11 mouse cellular contexts compared by ENCODE assay signal in the genomic region with DNA sequence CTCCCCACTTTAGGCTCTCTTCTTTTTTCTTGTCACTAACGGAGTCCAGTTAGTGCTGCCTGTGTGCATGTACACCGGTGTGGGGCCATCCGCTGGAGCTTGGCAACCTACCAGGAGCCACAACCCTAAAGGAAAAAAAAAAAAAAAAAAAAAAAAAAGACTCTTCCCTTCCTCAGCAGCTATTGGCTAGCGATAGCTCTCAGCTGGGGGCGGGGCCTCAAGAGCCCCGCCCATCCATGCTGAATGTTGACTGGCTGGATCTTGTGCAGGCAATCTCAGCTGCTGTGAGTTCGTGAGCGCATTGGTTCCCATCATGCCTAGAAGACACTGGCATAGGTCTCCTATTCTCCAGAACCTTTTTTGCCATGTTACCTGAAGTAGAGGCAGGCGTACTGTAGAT. TPM values are rescaled to one million over a fixed set of nuclear protein-coding genes. Genes with fewer than 3 reads are reported as not detected.
DNase-seq lines count a peak whose midpoint lies in the region; ATAC-seq lines count a peak whose summit lies in the region.
"Had no signal": no experiment of that assay in that cellular context is flagged by ENCODE, and none has a peak within 500 bp of the region (broad histone marks: within the 10 kb centered on the region; RNA-seq: fewer than 3 reads in every experiment).

No protein-coding gene starts in this region.

- H3K4me3 ChIP-seq in liver, embryonic 11.5 days (ENCODE audit: low read depth, low read length) = no peak overlapping the region

- no peak overlapping the region for H3K27ac ChIP-seq in liver, embryonic 11.5 days (ENCODE audit: low read depth, low read length)

- no peaks in the 10 kb centered on the region for H3K27me3 ChIP-seq in liver, embryonic 11.5 days (replicated peaks; ENCODE audit: control insufficient read depth, insufficient read depth, low read length)

- H3K4me1 ChIP-seq in liver, embryonic 11.5 days (replicated peaks; ENCODE audit: control insufficient read depth, insufficient read depth, low read length) = no peaks in the 10 kb centered on the region; the same call in 1 of the 2 replicates

- peak; percentile 40 to 48 for DNase-seq in cerebellum, postnatal 10 days
- DNase-seq in cerebellum, adult 8-10 months = no peak
- DNase-seq in liver (peak; percentile 12), ZHBTc4 (ENCODE audit: low read depth, low spot score) (peak; percentile 95)
- DNase-seq in liver, embryonic 11.5 days (ENCODE audit: low spot score) = no peak
- no peak for DNase-seq in right cerebral cortex, postnatal 36 days (ENCODE audit: low spot score in 2 of 2)
- no peak for DNase-seq in cerebellum, adult 18-20 months
- DNase-seq: gastrocnemius, postnatal 36 days; kidney, adult 8-10 months; lung, postnatal 36 days had no signal

- no peaks in the 10 kb centered on the region for H3K36me3 ChIP-seq in liver, embryonic 11.5 days (ENCODE audit: control insufficient read depth, insufficient read depth, low read length)

- no peak overlapping the region for H3K4me2 ChIP-seq in liver, embryonic 11.5 days

- no peak overlapping the region for H3K9ac ChIP-seq in liver, embryonic 11.5 days (ENCODE audit: low read depth, low read length)

- ATAC-seq in liver, embryonic 11.5 days (replicated peaks; ENCODE audit: low FRiP score) = no peak
- peak; percentile 64 for ATAC-seq in megakaryocyte-erythroid progenitor cell, adult 5-6 weeks (replicated peaks; ENCODE audit: low FRiP score, low TSS enrichment, poor library complexity, severe bottlenecking)

- no peaks in the 10 kb centered on the region for H3K9me3 ChIP-seq in liver, embryonic 11.5 days (ENCODE audit: control insufficient read depth, low read length)

- 16% methylated on average over 9 of the region's 9 CpGs for WGBS in liver, embryonic 11.5 days

RNA-seq across cellular contexts. Expression of gene Gm1043, which starts 44.5 kb away (rescaled TPM):
- polyA plus RNA-seq in liver, embryonic 11.5 days (2014; fragmentation: Nextera tagmentation; extraction: Ambion mirVana) = not detected in 2 replicates
- total RNA-seq in megakaryocyte-erythroid progenitor cell, adult 5-6 weeks (2014; fragmentation: Nextera tagmentation) = 0.25 and 0.39 TPM in 2 replicates
- 0.15 and 0.94 TPM in 2 replicates for total RNA-seq in megakaryocyte-erythroid progenitor cell, adult 5-6 weeks (2017)
- total RNA-seq: gastrocnemius, postnatal 36 days had no signal

RNA-seq across cellular contexts. Expression of gene Wfs1, which starts 51.7 kb away (rescaled TPM):
- 3.4 and 3.8 TPM in 2 replicates for polyA plus RNA-seq in liver, embryonic 11.5 days (2014; fragmentation: Nextera tagmentation; extraction: Ambion mirVana)
- 0.59 TPM in 1 of 2 replicates, not detected in the other for total RNA-seq in megakaryocyte-erythroid progenitor cell, adult 5-6 weeks (2014; fragmentation: Nextera tagmentation)
- not detected in 2 replicates for total RNA-seq in megakaryocyte-erythroid progenitor cell, adult 5-6 weeks (2017)

Comparison
In these comparisons a context has a peak if more than half of its experiments do, and no peak if none do; other contexts are left out.
1. DNase-seq: peak in cerebellum, postnatal 10 days (2 of 2), liver (single experiment) and ZHBTc4 (single experiment); none in cerebellum, adult 8-10 months (single experiment), liver, embryonic 11.5 days (single experiment), right cerebral cortex, postnatal 36 days (0 of 2) and cerebellum, adult 18-20 months (0 of 2).